Mouse (Mus musculus) kidney, adult 2 months (tissue): ENCODE results near the gene Hdgfl3.

Experiments used
- CTCF ChIP-seq: fragments of 200-500 bp; conservative IDR thresholded peaks from 2 replicates; pipeline ENCODE4 v1.5.1; 2011; ENCODE audit warnings: low read depth, mild to moderate bottlenecking, control low read depth, low read length, moderate library complexity, mixed read lengths; ENCODE audit not compliant: insufficient read depth, insufficient read length
- POLR2A ChIP-seq: fragments of 200-500 bp; IDR thresholded peaks from one replicate; pipeline ENCODE4 v1.6.1; 2011; ENCODE audit warnings: low read depth, low read length, control low read depth

DNA sequence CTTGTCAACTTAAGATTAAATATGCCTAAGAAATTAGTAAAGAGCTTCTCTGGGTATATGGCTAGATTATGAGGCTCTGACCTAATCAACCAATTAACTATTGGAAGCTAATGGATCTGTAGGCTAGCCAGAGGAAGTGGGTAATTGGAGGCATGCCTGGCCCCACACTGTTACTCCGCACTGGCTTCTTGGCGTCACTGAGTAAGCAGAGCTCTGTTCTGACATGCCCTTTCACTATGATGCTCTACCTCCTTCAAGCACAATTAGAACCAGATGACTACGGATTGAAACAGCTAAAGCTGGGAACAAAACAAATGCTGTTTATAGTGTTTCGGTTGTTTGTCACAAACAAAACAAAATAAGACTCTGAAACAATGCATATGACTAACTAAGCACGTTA, 16.0 kb downstream of the Hdgfl3 start:
- TF ChIP-seq POLR2A (no peak), CTCF (no peak)
